Comparison of ENCODE assay signal across 8 mouse cellular contexts in genomic region chr17:25828223-25828594, GRCm38 (mm10). TPM values are rescaled to one million over a fixed set of nuclear protein-coding genes. Genes with fewer than 3 reads are reported as not detected.
DNase-seq lines count a peak whose midpoint lies in the region; ATAC-seq lines count a peak whose summit lies in the region.

No protein-coding gene starts in this region.

- H3K9ac ChIP-seq in kidney, embryonic 15.5 days: peak overlapping the region; percentile 66
- peak overlapping the region; percentile 81 for H3K9ac ChIP-seq in embryonic facial prominence, embryonic 13.5 days
- H3K9ac ChIP-seq in intestine, embryonic 16.5 days (ENCODE audit: low read depth, low read length): peak overlapping the region; percentile 82

- WGBS in kidney, embryonic 15.5 days: 85% methylated on average over 8 of the region's 8 CpGs
- 81% methylated on average over 8 of the region's 8 CpGs for WGBS in embryonic facial prominence, embryonic 13.5 days
- 83% methylated on average over 8 of the region's 8 CpGs for WGBS in intestine, embryonic 16.5 days

- no peaks in the 10 kb centered on the region for H3K9me3 ChIP-seq in kidney, embryonic 15.5 days (replicated peaks)
- no peaks in the 10 kb centered on the region for H3K9me3 ChIP-seq in embryonic facial prominence, embryonic 13.5 days
- no peaks in the 10 kb centered on the region for H3K9me3 ChIP-seq in intestine, embryonic 16.5 days (ENCODE audit: control insufficient read depth, low read length)

- peaks cover 50% of the 10 kb centered on the region for H3K36me3 ChIP-seq in kidney, embryonic 15.5 days
- H3K36me3 ChIP-seq in embryonic facial prominence, embryonic 13.5 days: peaks cover 55% of the 10 kb centered on the region
- H3K36me3 ChIP-seq in intestine, embryonic 16.5 days (ENCODE audit: control insufficient read depth, insufficient read depth, low read length): peaks cover 15% of the 10 kb centered on the region

- peak overlapping the region; percentile 95 for H3K4me2 ChIP-seq in kidney, embryonic 15.5 days
- H3K4me2 ChIP-seq in embryonic facial prominence, embryonic 13.5 days: peak overlapping the region; percentile 81
- H3K4me2 ChIP-seq in intestine, embryonic 16.5 days (ENCODE audit: low read depth, low read length): peak overlapping the region; percentile 67

- no peak for ATAC-seq in kidney, embryonic 15.5 days (replicated peaks; ENCODE audit: low FRiP score)
- no peak for ATAC-seq in embryonic facial prominence, embryonic 13.5 days (ENCODE audit: insufficient number of reproducible peaks, insufficient read depth, low FRiP score, low TSS enrichment, low read depth)
- no peak for ATAC-seq in intestine, embryonic 16.5 days
- ATAC-seq in granulocyte monocyte progenitor cell, adult 5-6 weeks (replicated peaks; ENCODE audit: poor library complexity, severe bottlenecking): no peak

- no peak for DNase-seq in kidney, adult 11 months
- DNase-seq in naive thymus-derived CD4-positive, alpha-beta T cell, adult 2 months (ENCODE audit: low read depth): peak; percentile 25
- DNase-seq in gastrocnemius, adult 18-20 months (ENCODE audit: low spot score): no peak
- no peak for DNase-seq in cerebellum, adult 11 months

- H3K27ac ChIP-seq in kidney, embryonic 15.5 days: peak overlapping the region; percentile 95
- peak overlapping the region; percentile 92; the same call in 1 of the 2 replicates for H3K27ac ChIP-seq in embryonic facial prominence, embryonic 13.5 days
- H3K27ac ChIP-seq in intestine, embryonic 16.5 days (ENCODE audit: low read length): peak overlapping the region; percentile 93

- H3K27me3 ChIP-seq in kidney, embryonic 15.5 days: no peaks in the 10 kb centered on the region
- H3K27me3 ChIP-seq in embryonic facial prominence, embryonic 13.5 days: no peaks in the 10 kb centered on the region
- H3K27me3 ChIP-seq in intestine, embryonic 16.5 days (replicated peaks; ENCODE audit: control insufficient read depth, insufficient read depth, low read length): no peaks in the 10 kb centered on the region

- peak overlapping the region; percentile 57 for H3K4me3 ChIP-seq in kidney, embryonic 15.5 days (replicated peaks)
- H3K4me3 ChIP-seq in embryonic facial prominence, embryonic 13.5 days: peak overlapping the region; percentile 60
- H3K4me3 ChIP-seq in intestine, embryonic 16.5 days (ENCODE audit: low read length): peak overlapping the region; percentile 69

- H3K4me1 ChIP-seq in kidney, embryonic 15.5 days: peaks cover 69% of the 10 kb centered on the region
- H3K4me1 ChIP-seq in embryonic facial prominence, embryonic 13.5 days: peaks cover 64% of the 10 kb centered on the region
- peaks cover 51% of the 10 kb centered on the region for H3K4me1 ChIP-seq in intestine, embryonic 16.5 days (ENCODE audit: control insufficient read depth, insufficient read depth, low read length)

RNA-seq across cellular contexts. Expression of gene Jmjd8, which starts 0.5 kb away (rescaled TPM):
- polyA plus RNA-seq in kidney, embryonic 15.5 days (2015; fragmentation: Nextera tagmentation; extraction: Ambion mirVana): 56.2 and 61.4 TPM in 2 replicates
- polyA plus RNA-seq in embryonic facial prominence, embryonic 13.5 days (2015; fragmentation: Nextera tagmentation; extraction: Ambion mirVana): 48.3 and 52.8 TPM in 2 replicates
- 50.1 and 50.9 TPM in 2 replicates for polyA plus RNA-seq in intestine, embryonic 16.5 days (2015; fragmentation: Nextera tagmentation; extraction: Ambion mirVana)
- 19.5 and 23.1 TPM in 2 replicates for total RNA-seq in granulocyte monocyte progenitor cell, adult 5-6 weeks (2014; fragmentation: Nextera tagmentation)
- total RNA-seq in granulocyte monocyte progenitor cell, adult 5-6 weeks (2017): 15.2 and 23.4 TPM in 2 replicates
- 10 to 100 TPM; 12.6 to 14.2 TPM for total RNA-seq in gastrocnemius, adult 18-20 months (2021)

RNA-seq across cellular contexts. Expression of gene Wdr24, which starts 4.8 kb away (rescaled TPM):
- 28.1 and 31.8 TPM in 2 replicates for polyA plus RNA-seq in kidney, embryonic 15.5 days (2015; fragmentation: Nextera tagmentation; extraction: Ambion mirVana)
- 26.5 and 30.0 TPM in 2 replicates for polyA plus RNA-seq in embryonic facial prominence, embryonic 13.5 days (2015; fragmentation: Nextera tagmentation; extraction: Ambion mirVana)
- 23.4 and 25.5 TPM in 2 replicates for polyA plus RNA-seq in intestine, embryonic 16.5 days (2015; fragmentation: Nextera tagmentation; extraction: Ambion mirVana)
- total RNA-seq in granulocyte monocyte progenitor cell, adult 5-6 weeks (2014; fragmentation: Nextera tagmentation): 12.5 and 16.9 TPM in 2 replicates
- 14.8 and 19.3 TPM in 2 replicates for total RNA-seq in granulocyte monocyte progenitor cell, adult 5-6 weeks (2017)
- 1 to 10 TPM; 9.6 to 9.8 TPM for total RNA-seq in gastrocnemius, adult 18-20 months (2021)

RNA-seq across cellular contexts. Expression of gene Stub1, which starts 5.0 kb away (rescaled TPM):
- polyA plus RNA-seq in kidney, embryonic 15.5 days (2015; fragmentation: Nextera tagmentation; extraction: Ambion mirVana): 336 and 362 TPM in 2 replicates
- polyA plus RNA-seq in embryonic facial prominence, embryonic 13.5 days (2015; fragmentation: Nextera tagmentation; extraction: Ambion mirVana): 319 and 353 TPM in 2 replicates
- 303 and 321 TPM in 2 replicates for polyA plus RNA-seq in intestine, embryonic 16.5 days (2015; fragmentation: Nextera tagmentation; extraction: Ambion mirVana)
- 112 and 131 TPM in 2 replicates for total RNA-seq in granulocyte monocyte progenitor cell, adult 5-6 weeks (2014; fragmentation: Nextera tagmentation)
- 99.3 and 101 TPM in 2 replicates for total RNA-seq in granulocyte monocyte progenitor cell, adult 5-6 weeks (2017)
- 10 to 100 TPM; 88.4 to 92.9 TPM for total RNA-seq in gastrocnemius, adult 18-20 months (2021)

RNA-seq across cellular contexts. Expression of gene Rhbdl1, which starts 8.9 kb away (rescaled TPM):
- polyA plus RNA-seq in kidney, embryonic 15.5 days (2015; fragmentation: Nextera tagmentation; extraction: Ambion mirVana): 2.8 and 3.8 TPM in 2 replicates
- 1.4 and 2.7 TPM in 2 replicates for polyA plus RNA-seq in embryonic facial prominence, embryonic 13.5 days (2015; fragmentation: Nextera tagmentation; extraction: Ambion mirVana)
- 1.6 and 2.0 TPM in 2 replicates for polyA plus RNA-seq in intestine, embryonic 16.5 days (2015; fragmentation: Nextera tagmentation; extraction: Ambion mirVana)
- 1.1 and 3.0 TPM in 2 replicates for total RNA-seq in granulocyte monocyte progenitor cell, adult 5-6 weeks (2014; fragmentation: Nextera tagmentation)
- not detected in 2 replicates for total RNA-seq in granulocyte monocyte progenitor cell, adult 5-6 weeks (2017)
- 10 to 100 TPM; 10.7 to 14.7 TPM for total RNA-seq in gastrocnemius, adult 18-20 months (2021)

RNA-seq across cellular contexts. Expression of gene Gm20683, which starts 13.4 kb away (rescaled TPM):
- 1.8 and 3.0 TPM in 2 replicates for polyA plus RNA-seq in kidney, embryonic 15.5 days (2015; fragmentation: Nextera tagmentation; extraction: Ambion mirVana)
- 1.3 and 2.9 TPM in 2 replicates for polyA plus RNA-seq in embryonic facial prominence, embryonic 13.5 days (2015; fragmentation: Nextera tagmentation; extraction: Ambion mirVana)
- polyA plus RNA-seq in intestine, embryonic 16.5 days (2015; fragmentation: Nextera tagmentation; extraction: Ambion mirVana): 1.4 and 2.3 TPM in 2 replicates
- 1.2 TPM in 1 of 2 replicates, not detected in the other for total RNA-seq in granulocyte monocyte progenitor cell, adult 5-6 weeks (2014; fragmentation: Nextera tagmentation)
- 0.41 and 1.2 TPM in 2 replicates for total RNA-seq in granulocyte monocyte progenitor cell, adult 5-6 weeks (2017)
- total RNA-seq in gastrocnemius, adult 18-20 months (2021): 10 to 100 TPM; 10.0 to 11.8 TPM
